In genomic region chr13:21783255-21783617, GRCm38 (mm10) we compare ENCODE assay signal across 8 mouse cellular contexts. TPM values are rescaled to one million over a fixed set of nuclear protein-coding genes. Genes with fewer than 3 reads are reported as not detected.
DNase-seq lines count a peak whose midpoint lies in the region; ATAC-seq and TF ChIP-seq lines count a peak whose summit lies in the region.

Gene Hist1h3i, minus strand, starts transcription at chr13:21783370.

- no peak for TF ChIP-seq POLR2A in bone marrow macrophage, adult 2 months (IDR thresholded peaks at IDR 0.05; ENCODE audit: borderline replicate concordance, low read depth, low read length)
- TF ChIP-seq POLR2A in embryonic fibroblast, embryonic 13.5 days (IDR thresholded peaks at IDR 0.05; ENCODE audit: low read depth, low read length) = no peak; the same call in none of the 2 replicates

- H3K9ac ChIP-seq in kidney, embryonic 16.5 days (replicated peaks; ENCODE audit: low read length) = peak within 1 kb of the TSS; percentile 77
- H3K9ac ChIP-seq in stomach, embryonic 16.5 days (ENCODE audit: low read length) = peak within 1 kb of the TSS; percentile 76

- WGBS in heart, embryonic 10.5 days = 0% methylated on average over 20 of the region's 20 CpGs
- 0% methylated on average over 13 of the region's 20 CpGs for WGBS in kidney, embryonic 16.5 days
- under 1% methylated on average over 15 of the region's 20 CpGs for WGBS in stomach, embryonic 16.5 days

- H3K27me3 ChIP-seq in E14TG2a.4 (ENCODE audit: insufficient read depth, low read length) = no peaks in the 10 kb centered on the region
- H3K27me3 ChIP-seq in heart, embryonic 10.5 days (ENCODE audit: insufficient read depth, poor library complexity, severe bottlenecking) = no peaks in the 10 kb centered on the region
- H3K27me3 ChIP-seq in kidney, embryonic 16.5 days (ENCODE audit: insufficient read depth, low read length) = no peaks in the 10 kb centered on the region
- no peaks in the 10 kb centered on the region for H3K27me3 ChIP-seq in stomach, embryonic 16.5 days (ENCODE audit: control insufficient read depth, insufficient read depth, low read length)

- H3K4me1 ChIP-seq in E14TG2a.4 (replicated peaks; ENCODE audit: low read depth, low read length) = peaks cover 58% of the 10 kb centered on the region
- H3K4me1 ChIP-seq in bone marrow macrophage, adult 2 months (ENCODE audit: control insufficient read depth, insufficient read depth, low read length) = peaks cover 17% of the 10 kb centered on the region
- no peaks in the 10 kb centered on the region for H3K4me1 ChIP-seq in embryonic fibroblast, embryonic 13.5 days (ENCODE audit: control insufficient read depth, insufficient read depth, low read length)
- H3K4me1 ChIP-seq in heart, embryonic 10.5 days = peaks cover 24% of the 10 kb centered on the region
- peaks cover 45% of the 10 kb centered on the region for H3K4me1 ChIP-seq in kidney, embryonic 16.5 days (ENCODE audit: insufficient read depth, low read length)
- peaks cover 39% of the 10 kb centered on the region for H3K4me1 ChIP-seq in stomach, embryonic 16.5 days (ENCODE audit: control insufficient read depth, insufficient read depth, low read length)

- H3K36me3 ChIP-seq in E14TG2a.4 (ENCODE audit: insufficient read depth, low read length) = no peaks in the 10 kb centered on the region
- H3K36me3 ChIP-seq in heart, embryonic 10.5 days = no peaks in the 10 kb centered on the region
- H3K36me3 ChIP-seq in kidney, embryonic 16.5 days (ENCODE audit: insufficient read depth, low read length) = no peaks in the 10 kb centered on the region
- H3K36me3 ChIP-seq in stomach, embryonic 16.5 days (ENCODE audit: control insufficient read depth, insufficient read depth, low read length) = no peaks in the 10 kb centered on the region

- peak; percentile 88 for DNase-seq in heart, embryonic 10.5 days (ENCODE audit: low spot score)
- peak; percentile 70 for DNase-seq in liver
- peak; percentile 24 to 54 for DNase-seq in monocyte, adult 2 months (ENCODE audit: low read depth in 1 of 2, low spot score in 2 of 2)

- no peaks in the 10 kb centered on the region for H3K9me3 ChIP-seq in E14TG2a.4 (ENCODE audit: low read length)
- no peaks in the 10 kb centered on the region for H3K9me3 ChIP-seq in heart, embryonic 10.5 days
- H3K9me3 ChIP-seq in kidney, embryonic 16.5 days (ENCODE audit: low read length) = no peaks in the 10 kb centered on the region
- no peaks in the 10 kb centered on the region for H3K9me3 ChIP-seq in stomach, embryonic 16.5 days (replicated peaks; ENCODE audit: control insufficient read depth, low read length)

- TF ChIP-seq CTCF in E14TG2a.4 (conservative IDR thresholded peaks at IDR 0.05; ENCODE audit: low read length) = no peak
- no peak for TF ChIP-seq CTCF in bone marrow macrophage, adult 2 months (IDR thresholded peaks at IDR 0.05; ENCODE audit: low read depth, low read length)
- TF ChIP-seq CTCF in embryonic fibroblast, embryonic 13.5 days (IDR thresholded peaks at IDR 0.05; ENCODE audit: borderline replicate concordance, insufficient read depth, low read length) = no peak

- ATAC-seq in kidney, embryonic 16.5 days (ENCODE audit: low FRiP score, low TSS enrichment) = peak; percentile 66
- ATAC-seq in stomach, embryonic 16.5 days (ENCODE audit: insufficient read depth, low FRiP score) = peak; percentile 67

- peak within 1 kb of the TSS; percentile 89 for H3K27ac ChIP-seq in bone marrow macrophage, adult 2 months (ENCODE audit: insufficient read depth, low read depth, low read length)
- peak within 1 kb of the TSS; percentile 96 for H3K27ac ChIP-seq in embryonic fibroblast, embryonic 13.5 days (ENCODE audit: insufficient read depth, low read length)
- H3K27ac ChIP-seq in heart, embryonic 10.5 days = peak within 1 kb of the TSS; percentile 90
- H3K27ac ChIP-seq in kidney, embryonic 16.5 days (ENCODE audit: low read length) = peak within 1 kb of the TSS; percentile 94
- peak within 1 kb of the TSS; percentile 91 for H3K27ac ChIP-seq in stomach, embryonic 16.5 days (ENCODE audit: low read length)

- peak within 1 kb of the TSS; percentile 73 for H3K4me3 ChIP-seq in E14TG2a.4 (replicated peaks; ENCODE audit: low read length)
- H3K4me3 ChIP-seq in bone marrow macrophage, adult 2 months (ENCODE audit: insufficient read depth, low read length) = peak within 1 kb of the TSS; percentile 62
- H3K4me3 ChIP-seq in embryonic fibroblast, embryonic 13.5 days (ENCODE audit: insufficient read depth, low read length) = peak within 1 kb of the TSS; percentile 46
- peak within 1 kb of the TSS; percentile 57 for H3K4me3 ChIP-seq in heart, embryonic 10.5 days
- peak within 1 kb of the TSS; percentile 50 for H3K4me3 ChIP-seq in kidney, embryonic 16.5 days (ENCODE audit: low read length)
- peak within 1 kb of the TSS; percentile 51 for H3K4me3 ChIP-seq in stomach, embryonic 16.5 days (replicated peaks; ENCODE audit: low read length)

- H3K4me2 ChIP-seq in kidney, embryonic 16.5 days (replicated peaks; ENCODE audit: low read depth, low read length) = peak within 1 kb of the TSS; percentile 63
- peak within 1 kb of the TSS; percentile 62 for H3K4me2 ChIP-seq in stomach, embryonic 16.5 days (ENCODE audit: low read depth, low read length)

RNA-seq across cellular contexts. Expression of gene Hist1h3i, which starts in this region (rescaled TPM):
- polyA plus RNA-seq in bone marrow macrophage, adult 2 months (2012; ENCODE audit: insufficient read depth, insufficient read length, missing spikeins) = 3.9 and 4.4 TPM in 2 replicates
- 4.3 and 8.6 TPM in 2 replicates for polyA plus RNA-seq in embryonic fibroblast, embryonic 13.5 days (2011; ENCODE audit: insufficient read length, low read depth, missing spikeins)
- polyA plus RNA-seq in heart, embryonic 10.5 days (2016; fragmentation: Nextera tagmentation; extraction: Ambion mirVana) = 51.2 and 119 TPM in 2 replicates
- polyA plus RNA-seq in kidney, embryonic 16.5 days (2015; fragmentation: Nextera tagmentation; extraction: Ambion mirVana) = 98.9 and 117 TPM in 2 replicates
- 59.9 and 94.5 TPM in 2 replicates for polyA plus RNA-seq in stomach, embryonic 16.5 days (2015; fragmentation: Nextera tagmentation; extraction: Ambion mirVana)

Comparison
In these comparisons a context has a peak if more than half of its experiments do, and no peak if none do; other contexts are left out.
1. Peak in every context shown above with its lines: DNase-seq, ATAC-seq, H3K4me3 ChIP-seq and H3K27ac ChIP-seq.